Mouse (Mus musculus) embryonic facial prominence, embryonic 12.5 days (tissue): Measurements from ENCODE around the gene Ror2. TPM values are rescaled to one million over a fixed set of nuclear protein-coding genes. Genes with fewer than 3 reads are reported as not detected.

Experiments used
- ATAC-seq: fragments of 200-750 bp; cut with Nextera tagmentation; 2 replicates; pipeline ENCODE4 v1.8.0; 2017; ENCODE audit not compliant: insufficient number of reproducible peaks, insufficient read depth, low FRiP score, low TSS enrichment
- H3K27ac ChIP-seq: fragments of 300-500 bp; sonication (generic); 2 replicates; pipeline ENCODE4 v1.5.1; 2016; ENCODE audit warnings: mild to moderate bottlenecking
- H3K27me3 ChIP-seq: fragments of 300-500 bp; sonication (generic); 2 replicates; pipeline ENCODE4 v1.6.1; 2016; ENCODE audit warnings: mild to moderate bottlenecking, moderate library complexity
- H3K36me3 ChIP-seq: fragments of 300-500 bp; sonication (generic); 2 replicates; pipeline ENCODE4 v1.6.1; 2016; ENCODE audit warnings: mild to moderate bottlenecking
- H3K4me1 ChIP-seq: fragments of 300-500 bp; sonication (generic); 2 replicates; pipeline ENCODE4 v1.6.1; 2016
- H3K4me2 ChIP-seq: fragments of 300-500 bp; sonication (generic); replicated peaks from 2 replicates; pipeline ENCODE4 v1.6.1; 2016; ENCODE audit warnings: mild to moderate bottlenecking, moderate library complexity
- H3K4me3 ChIP-seq: fragments of 300-500 bp; sonication (generic); 2 replicates; pipeline ENCODE4 v1.5.1; 2016; ENCODE audit warnings: mild to moderate bottlenecking
- H3K9ac ChIP-seq: fragments of 300-500 bp; sonication (generic); 2 replicates; pipeline ENCODE4 v1.6.1; 2016; ENCODE audit warnings: mild to moderate bottlenecking, moderate library complexity
- H3K9me3 ChIP-seq: fragments of 300-500 bp; sonication (generic); 2 replicates; pipeline ENCODE4 v1.6.1; 2016; ENCODE audit warnings: mild to moderate bottlenecking, moderate library complexity
- WGBS: fragments of 180-500 bp; shearing (Covaris S2); methylation state at CpG from one replicate; pipeline ENCODE4 v1.1.7; 2016; 5-methylcytosine and 5-hydroxymethylcytosine counted together
- polyA plus RNA-seq: library from polyadenylated mRNA; unstranded; fragments of >200 nt; fragmentation: Nextera tagmentation; extraction: Ambion mirVana; gene quantifications from 2 replicates; pipeline ENCODE4 v1.2.1, GENCODE M21; 2016

Gene Ror2
- polyA plus RNA-seq, 1 experiment from 2014 or later = 42.0 TPM

DNA sequence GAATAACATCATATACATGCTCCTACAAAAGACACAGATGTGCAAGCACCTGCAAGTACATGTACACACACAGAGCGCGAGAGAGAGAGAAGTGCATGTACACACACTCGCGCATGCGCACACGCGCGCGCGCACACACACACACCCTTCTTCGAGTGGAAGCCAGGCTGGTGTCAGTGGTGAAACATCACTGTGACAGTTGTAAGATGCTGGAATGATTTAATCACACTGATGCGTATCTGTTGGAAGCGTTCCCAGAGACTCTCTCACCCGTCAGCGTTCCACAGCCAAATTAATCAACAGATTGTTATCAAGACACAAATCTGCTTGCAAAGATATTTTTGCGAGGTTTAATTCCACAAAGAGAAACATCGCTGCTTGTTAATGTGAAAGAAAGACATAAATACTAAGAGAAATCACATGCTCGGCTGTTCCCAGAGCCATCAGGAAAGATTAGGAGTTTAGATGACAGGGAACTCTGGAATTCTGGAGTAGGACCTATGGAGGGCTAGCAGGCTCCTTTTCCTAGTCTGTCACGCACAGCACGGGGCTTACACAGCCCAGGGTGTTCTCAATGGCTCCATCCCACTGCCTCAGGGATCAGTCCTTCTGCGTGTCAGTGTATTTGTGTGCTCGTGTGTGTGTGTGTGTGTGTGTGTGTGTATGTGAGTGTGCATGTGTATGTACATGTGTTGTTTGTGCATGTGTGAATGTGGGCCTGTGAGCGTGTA, 199.2 kb downstream of the Ror2 start:
- Histone ChIP-seq H3K4me2 (no peak overlapping the region), H3K36me3 (no peaks in the 10 kb centered on the region), H3K4me1 (peaks cover 4% of the 10 kb centered on the region; the same call in 1 of the 2 replicates), H3K9ac (no peak overlapping the region), H3K27me3 (no peaks in the 10 kb centered on the region), H3K9me3 (no peaks in the 10 kb centered on the region), H3K4me3 (no peak overlapping the region), H3K27ac (no peak overlapping the region)
- 84% methylated on average over 23 of the region's 23 CpGs for WGBS
- no peak for ATAC-seq

DNA sequence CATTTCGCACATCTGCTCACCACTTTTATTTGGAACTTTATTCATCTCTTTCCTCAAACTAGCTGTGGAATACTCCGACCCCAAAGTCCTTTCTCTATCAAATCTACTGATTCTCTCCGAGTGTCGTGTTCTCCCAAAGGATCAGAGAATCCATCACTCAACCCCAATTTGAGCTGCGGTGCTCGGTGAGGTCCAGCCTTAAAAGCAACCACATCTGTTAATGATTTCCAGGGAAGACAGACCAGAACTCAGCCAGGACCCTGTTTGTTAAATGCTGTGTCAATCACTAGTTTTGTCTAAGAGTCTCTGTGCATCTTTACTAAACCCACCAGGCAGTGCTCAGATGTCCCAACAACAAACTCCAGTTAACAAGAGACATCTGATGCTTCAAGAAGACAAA, 204.1 kb downstream of the Ror2 start:
- no peaks in the 10 kb centered on the region for H3K4me1 ChIP-seq
- no peaks in the 10 kb centered on the region for H3K27me3 ChIP-seq
- no peak overlapping the region for H3K4me2 ChIP-seq
- H3K4me3 ChIP-seq = no peak overlapping the region
- no peak for ATAC-seq
- no peaks in the 10 kb centered on the region for H3K9me3 ChIP-seq
- no peaks in the 10 kb centered on the region for H3K36me3 ChIP-seq
- no peak overlapping the region for H3K9ac ChIP-seq
- 28% methylated on average over 6 of the region's 6 CpGs for WGBS
- H3K27ac ChIP-seq = no peak overlapping the region

DNA sequence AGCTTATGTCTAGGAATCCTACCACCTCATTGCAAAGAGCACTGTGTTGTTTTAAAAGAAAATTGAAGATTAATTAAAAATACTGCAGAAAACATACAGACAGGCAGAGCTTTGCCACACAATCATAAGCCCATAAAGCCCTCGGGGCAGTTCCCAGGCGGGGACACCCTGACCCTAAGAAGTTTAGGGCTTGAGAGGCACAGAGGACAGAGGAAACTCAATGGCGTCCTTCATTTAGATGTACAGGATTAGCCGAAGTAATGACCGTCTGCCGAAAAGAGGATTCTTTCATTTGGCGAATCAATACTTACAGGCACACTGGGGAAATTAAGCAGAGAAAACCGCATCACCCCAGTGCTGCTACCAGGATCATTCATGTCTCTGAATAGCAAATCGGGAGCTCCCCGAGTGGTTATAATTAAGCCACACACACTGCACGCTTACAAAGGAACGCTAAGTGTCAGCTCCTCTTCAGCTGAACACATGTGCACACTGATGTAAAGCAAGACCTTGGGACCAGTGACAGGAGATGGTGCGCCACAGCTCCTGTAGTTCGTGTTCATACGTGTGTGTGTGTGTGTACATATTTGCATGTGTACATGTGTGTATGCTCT, 208.1 kb downstream of the Ror2 start:
- Histone ChIP-seq H3K27ac (no peak overlapping the region), H3K9me3 (no peaks in the 10 kb centered on the region), H3K4me1 (no peaks in the 10 kb centered on the region), H3K9ac (no peak overlapping the region), H3K27me3 (no peaks in the 10 kb centered on the region), H3K4me2 (no peak overlapping the region), H3K36me3 (no peaks in the 10 kb centered on the region), H3K4me3 (no peak overlapping the region)
- no peak for ATAC-seq
- 58% methylated on average over 15 of the region's 15 CpGs for WGBS

DNA sequence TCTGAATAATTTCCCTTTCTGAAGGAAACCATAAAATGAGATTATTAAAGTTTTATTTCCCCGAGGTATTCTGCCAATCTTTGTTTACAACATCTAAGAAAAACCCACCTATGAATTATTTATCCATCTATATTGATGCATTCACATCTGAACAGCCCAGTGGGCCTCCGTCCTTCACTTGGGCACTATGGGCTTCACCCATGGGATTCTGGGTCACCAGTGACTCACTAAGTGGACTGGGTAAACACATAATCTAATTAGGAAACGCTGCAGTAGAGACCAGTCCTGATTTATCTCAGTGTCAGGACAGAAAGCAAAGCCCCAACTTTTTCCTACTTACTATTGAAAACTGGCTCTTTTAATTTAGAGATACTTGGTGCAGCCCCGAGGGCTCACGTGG, 210.9 kb downstream of the Ror2 start:
- no peak overlapping the region for H3K4me2 ChIP-seq
- H3K27ac ChIP-seq = no peak overlapping the region
- H3K9ac ChIP-seq = no peak overlapping the region
- no peaks in the 10 kb centered on the region for H3K4me1 ChIP-seq
- H3K9me3 ChIP-seq = no peaks in the 10 kb centered on the region
- H3K4me3 ChIP-seq = no peak overlapping the region
- no peaks in the 10 kb centered on the region for H3K27me3 ChIP-seq
- H3K36me3 ChIP-seq = no peaks in the 10 kb centered on the region
- 59% methylated on average over 5 of the region's 5 CpGs for WGBS
- ATAC-seq = no peak

DNA sequence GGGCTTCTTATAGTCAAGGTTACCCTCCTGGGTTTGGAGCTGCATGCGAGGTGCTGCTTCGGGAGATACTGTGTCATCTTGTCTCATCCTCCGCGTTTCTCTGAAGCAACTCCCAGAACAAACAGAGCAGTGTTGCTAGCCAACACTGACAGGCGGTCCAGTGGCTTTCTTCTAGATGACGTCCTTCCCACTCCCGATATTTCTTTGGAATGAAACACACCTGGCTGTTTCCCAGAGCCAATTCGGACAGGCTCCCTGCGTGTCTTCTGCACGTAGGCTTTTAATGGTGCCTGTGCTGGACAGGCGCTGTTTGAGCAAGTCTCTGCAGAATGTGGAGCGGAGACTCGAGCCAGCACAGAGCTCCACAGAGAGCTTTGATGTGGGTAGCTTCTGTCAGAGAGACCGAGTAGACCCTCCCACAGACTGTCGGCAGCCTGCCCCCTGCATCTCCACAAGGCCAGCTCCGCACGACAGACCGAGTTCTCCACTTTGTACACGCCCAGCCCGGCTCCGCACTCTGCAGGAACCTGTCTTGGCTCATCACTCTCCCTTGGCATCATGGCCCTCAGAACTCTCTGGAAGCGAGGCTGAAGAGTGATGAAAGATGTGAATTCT, 216.7 kb downstream of the Ror2 start:
- Histone ChIP-seq H3K27ac (no peak overlapping the region), H3K9me3 (no peaks in the 10 kb centered on the region), H3K9ac (0 out of 2 replicates have a peak overlapping the region, but pooled peaks have one; percentile 2), H3K4me1 (peaks cover 7% of the 10 kb centered on the region; the same call in 1 of the 2 replicates), H3K36me3 (no peaks in the 10 kb centered on the region), H3K27me3 (no peaks in the 10 kb centered on the region), H3K4me3 (no peak overlapping the region), H3K4me2 (no peak overlapping the region)
- no peak for ATAC-seq
- WGBS = 58% methylated on average over 22 of the region's 22 CpGs

DNA sequence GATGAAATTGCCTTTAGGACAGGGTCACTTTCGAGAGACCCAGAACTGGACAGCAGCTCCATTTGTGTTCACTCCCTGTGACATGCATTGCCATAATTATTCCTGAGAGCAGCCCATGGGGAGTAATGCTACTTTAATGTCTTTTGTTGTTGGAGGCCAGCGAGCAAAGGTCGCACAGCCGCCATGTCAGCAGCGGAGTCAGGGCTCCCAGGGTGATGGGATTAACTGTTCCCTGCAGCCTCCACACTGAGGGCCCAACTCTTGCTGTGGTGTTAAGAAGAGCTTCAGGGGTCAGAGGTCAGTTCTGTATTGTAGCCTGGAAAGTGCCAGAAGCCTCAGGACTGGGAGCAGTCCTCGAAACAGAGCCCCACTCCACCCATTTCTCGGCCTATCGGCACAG, 217.5 kb downstream of the Ror2 start:
- H3K36me3 ChIP-seq = no peaks in the 10 kb centered on the region
- 48% methylated on average over 8 of the region's 8 CpGs for WGBS
- ATAC-seq = no peak
- no peak overlapping the region for H3K4me2 ChIP-seq
- H3K9me3 ChIP-seq = no peaks in the 10 kb centered on the region
- no peaks in the 10 kb centered on the region for H3K27me3 ChIP-seq
- H3K9ac ChIP-seq = no peak overlapping the region
- H3K4me3 ChIP-seq = no peak overlapping the region
- H3K4me1 ChIP-seq = peaks cover 7% of the 10 kb centered on the region; the same call in 1 of the 2 replicates
- H3K27ac ChIP-seq = no peak overlapping the region

DNA sequence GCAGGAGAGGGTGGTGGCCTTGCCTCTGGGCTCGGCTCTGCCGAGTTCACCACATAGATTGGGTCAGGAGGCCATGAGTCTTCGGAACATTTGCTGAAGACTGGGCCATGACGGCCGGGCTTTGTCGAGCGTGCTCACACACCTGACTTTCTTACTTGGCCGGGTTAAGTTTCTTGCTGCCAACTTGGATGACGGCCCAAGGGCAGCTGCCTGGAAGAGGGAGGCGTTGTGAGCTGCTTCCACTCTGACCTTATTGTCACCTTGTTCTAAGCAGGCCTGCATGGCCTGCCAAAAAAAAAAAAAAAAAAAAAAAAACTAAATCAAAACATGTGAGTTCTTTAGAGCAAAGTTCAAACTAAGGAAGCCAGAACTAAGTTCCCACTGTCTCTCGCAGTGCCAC, 218.0 kb downstream of the Ror2 start:
- H3K36me3 ChIP-seq = no peaks in the 10 kb centered on the region
- H3K4me1 ChIP-seq = peaks cover 7% of the 10 kb centered on the region; the same call in 1 of the 2 replicates
- no peak for ATAC-seq
- no peaks in the 10 kb centered on the region for H3K9me3 ChIP-seq
- no peak overlapping the region for H3K9ac ChIP-seq
- H3K4me3 ChIP-seq = no peak overlapping the region
- H3K27ac ChIP-seq = no peak overlapping the region
- no peaks in the 10 kb centered on the region for H3K27me3 ChIP-seq
- WGBS = 50% methylated on average over 11 of the region's 11 CpGs
- no peak overlapping the region for H3K4me2 ChIP-seq

DNA sequence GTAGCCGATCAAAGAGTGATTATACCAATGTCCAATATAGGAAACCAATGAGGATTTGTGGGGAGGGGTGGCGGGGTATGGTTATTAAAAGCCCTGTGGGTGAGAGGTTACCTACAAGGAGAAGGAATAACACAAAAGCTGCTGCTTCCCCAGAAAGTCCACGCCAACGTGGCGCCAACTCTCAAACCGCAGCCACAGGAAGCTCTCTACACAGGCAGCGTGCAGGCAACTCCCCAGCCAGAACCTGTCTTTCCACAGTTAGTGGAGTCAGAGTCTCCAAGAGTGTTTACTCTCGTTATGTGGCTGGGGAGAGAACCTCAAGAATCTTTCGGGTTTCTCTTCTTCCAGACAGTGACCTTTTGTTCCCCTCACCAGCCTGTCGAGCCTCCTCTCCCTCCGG, 220.8 kb downstream of the Ror2 start:
- Histone ChIP-seq H3K27ac (no peak overlapping the region), H3K4me1 (peaks cover 7% of the 10 kb centered on the region; the same call in 1 of the 2 replicates), H3K4me3 (no peak overlapping the region), H3K9ac (no peak overlapping the region), H3K4me2 (no peak overlapping the region), H3K27me3 (no peaks in the 10 kb centered on the region; the same call in 1 of the 2 replicates), H3K36me3 (no peaks in the 10 kb centered on the region), H3K9me3 (no peaks in the 10 kb centered on the region)
- 78% methylated on average over 11 of the region's 11 CpGs for WGBS
- no peak for ATAC-seq

DNA sequence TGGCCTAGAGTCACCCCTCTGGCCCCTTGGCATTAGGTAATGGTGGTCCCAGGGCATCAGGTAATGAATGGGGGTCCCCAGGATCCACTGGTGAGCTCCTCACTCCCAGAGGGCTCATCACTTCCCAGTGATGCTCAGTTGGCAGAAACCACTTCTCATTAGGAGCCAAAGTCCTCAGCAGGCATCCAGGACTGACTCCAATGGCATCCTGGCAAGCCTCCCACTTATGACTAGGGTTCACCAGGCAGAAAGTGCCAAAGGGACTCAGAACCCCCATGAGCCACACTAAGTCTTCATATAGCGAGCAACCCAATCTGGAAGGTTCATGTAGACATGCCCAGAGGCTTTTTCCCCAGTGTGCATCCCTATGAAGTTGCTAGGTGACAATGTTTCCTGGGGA, 221.2 kb downstream of the Ror2 start:
- Histone ChIP-seq H3K27me3 (no peaks in the 10 kb centered on the region; the same call in 1 of the 2 replicates), H3K27ac (no peak overlapping the region), H3K4me3 (no peak overlapping the region), H3K36me3 (no peaks in the 10 kb centered on the region), H3K9ac (no peak overlapping the region), H3K4me2 (no peak overlapping the region), H3K9me3 (no peaks in the 10 kb centered on the region), H3K4me1 (peaks cover 7% of the 10 kb centered on the region; the same call in 1 of the 2 replicates)
- no peak for ATAC-seq
- WGBS = 94% methylated on average over 1 of the region's 1 CpGs

Other genes with a start within 250 kb of the Ror2 start
- gene Sptlc1, start 91.3 kb upstream of the Ror2 start, polyA plus RNA-seq = 39.0 and 39.1 TPM in 2 replicates
- 30.8 and 34.2 TPM in 2 replicates for gene Msx2, start 186.9 kb upstream of the Ror2 start, polyA plus RNA-seq